Mouse (Mus musculus): ENCODE results near the gene Snx7.

GRCm38 (mm10) chr3:117823218-117823617 lies 45.5 kb downstream of the Snx7 start:
- no peak for TF ChIP-seq SIN3A (IDR thresholded peaks at IDR 0.05; ENCODE audit: low read length)
- TF ChIP-seq CTCF (conservative IDR thresholded peaks at IDR 0.05 in 1 of 2, IDR thresholded peaks at IDR 0.05 in 1 of 2; ENCODE audit: low read depth in 2 of 2, low read length in 2 of 2): no peak
- no peak for TF ChIP-seq POLR2A (IDR thresholded peaks at IDR 0.05; ENCODE audit: low read depth, low read length)
